Mouse (Mus musculus) large intestine, adult 2 months (tissue): ENCODE measurements around the gene Cd63. TPM values are rescaled to one million over a fixed set of nuclear protein-coding genes. Genes with fewer than 3 reads are reported as not detected.

ENCODE experiments used
- DNase-seq: peaks from one replicate; pipeline ENCODE4 v3.0.0-alpha.2; 2012; ENCODE audit warnings: low read depth, low spot score
- WGBS: fragments of 180-500 bp; shearing (Covaris S2); methylation state at CpG from one replicate; pipeline ENCODE4 v1.1.7; 2018; 5-methylcytosine and 5-hydroxymethylcytosine counted together
- polyA plus RNA-seq: library from polyadenylated mRNA; depleted of rRNA; stranded (reverse); fragments of >200 nt; gene quantifications from 2 replicates; pipeline ENCODE4 v1.2.3, GENCODE M21; 2012

Cd63 gene
- polyA plus RNA-seq, 1 experiment: 137 TPM

DNA sequence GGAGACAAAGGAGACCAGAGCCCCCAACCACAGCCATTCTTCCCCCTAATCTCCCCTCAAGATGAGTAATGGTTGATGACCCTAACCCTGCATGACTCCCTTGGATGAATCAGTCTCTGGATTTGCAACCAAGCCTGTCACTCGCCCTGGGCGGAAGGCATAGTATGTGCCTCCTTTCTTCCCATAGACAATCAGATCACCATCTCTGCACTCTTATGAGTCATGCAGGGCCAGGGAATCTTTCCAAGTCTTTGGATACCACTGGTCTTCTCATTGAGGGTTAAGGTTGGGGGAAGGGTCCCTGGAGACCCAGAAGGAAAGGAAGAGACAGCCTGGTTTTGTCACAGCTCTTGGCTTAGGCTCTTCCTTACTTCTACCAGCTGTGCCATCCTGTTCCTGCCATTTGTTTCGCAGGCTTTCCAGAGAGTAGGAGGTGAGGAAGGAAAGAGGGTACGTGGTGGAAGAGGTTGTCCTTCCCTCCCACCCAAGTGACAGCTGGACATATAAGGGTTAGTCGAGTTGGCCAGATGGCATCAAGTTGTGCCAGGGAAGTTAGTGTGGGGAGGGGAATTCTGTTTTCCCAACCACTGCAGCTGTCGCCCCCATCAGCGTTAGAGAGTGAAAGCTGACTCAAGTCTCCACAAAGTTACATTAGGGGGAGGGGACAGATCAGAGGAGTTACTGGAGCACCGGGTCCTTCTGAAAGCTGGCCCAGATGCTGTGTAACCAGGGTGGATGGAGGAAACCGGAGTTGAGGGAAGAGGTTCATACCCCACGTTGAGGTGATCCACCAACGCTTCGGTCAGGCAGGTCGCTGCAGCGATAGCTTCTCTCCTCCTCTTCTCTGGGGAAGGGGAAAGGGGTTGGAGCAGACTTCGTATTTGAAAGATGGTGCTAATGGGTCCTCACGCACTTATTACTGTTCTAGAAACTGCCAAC is 21.4 kb downstream of the Cd63 start:
- 61% methylated on average over 16 of the region's 16 CpGs for WGBS
- no peak for DNase-seq

DNA sequence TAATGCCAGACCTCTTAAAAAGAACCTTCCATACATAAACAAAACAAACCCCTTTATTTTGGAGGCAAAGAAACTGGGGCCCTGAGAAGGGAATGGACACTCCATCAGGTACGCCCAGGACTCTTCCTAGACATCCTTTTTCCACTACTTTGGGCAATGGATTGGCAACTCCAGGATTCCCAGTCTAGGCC is 21.9 kb downstream of the Cd63 start, which contains the start of gene Rdh5:
TSS of gene Rdh5 (minus strand) at position 67 of the 191 bp plus-strand sequence.
- no peak for DNase-seq
- WGBS: 14% methylated on average over 1 of the region's 1 CpGs

DNA sequence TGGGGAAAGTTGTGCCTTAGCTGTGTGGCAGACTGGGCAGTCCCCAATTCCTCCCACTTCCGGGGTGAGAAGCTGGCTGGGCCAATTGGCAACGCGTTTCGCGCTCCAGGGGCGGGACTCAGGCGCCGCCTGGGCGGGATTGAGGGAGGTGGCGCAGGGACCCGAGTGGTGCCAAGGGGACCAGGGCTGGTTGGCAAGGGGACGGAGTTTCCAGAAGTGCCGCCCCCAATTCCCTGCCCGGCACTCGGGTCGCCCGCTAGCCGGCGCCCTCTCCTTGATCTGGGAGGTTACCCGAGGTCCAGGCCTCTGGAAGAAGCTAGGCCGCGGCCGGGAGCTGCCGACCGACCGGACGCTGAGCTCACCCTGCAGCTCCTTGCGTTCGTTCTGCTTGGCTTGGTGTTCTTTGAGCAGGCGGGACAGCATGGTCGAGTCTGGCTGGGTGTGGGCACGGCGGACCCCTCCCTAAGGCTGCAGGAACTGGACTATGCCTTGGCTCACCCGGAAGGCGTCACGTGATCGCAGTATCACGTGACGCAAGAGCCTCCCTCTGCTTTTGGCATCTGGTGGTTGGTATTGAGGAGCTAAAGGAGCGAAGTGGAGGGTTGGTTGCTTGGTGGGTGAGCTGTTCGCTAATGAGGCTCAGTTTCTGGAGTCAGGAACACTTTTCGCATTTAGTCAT is 22.4 kb downstream of the Cd63 start:
- DNase-seq: peak; percentile 85
- under 1% methylated on average over 42 of the region's 42 CpGs for WGBS

DNA sequence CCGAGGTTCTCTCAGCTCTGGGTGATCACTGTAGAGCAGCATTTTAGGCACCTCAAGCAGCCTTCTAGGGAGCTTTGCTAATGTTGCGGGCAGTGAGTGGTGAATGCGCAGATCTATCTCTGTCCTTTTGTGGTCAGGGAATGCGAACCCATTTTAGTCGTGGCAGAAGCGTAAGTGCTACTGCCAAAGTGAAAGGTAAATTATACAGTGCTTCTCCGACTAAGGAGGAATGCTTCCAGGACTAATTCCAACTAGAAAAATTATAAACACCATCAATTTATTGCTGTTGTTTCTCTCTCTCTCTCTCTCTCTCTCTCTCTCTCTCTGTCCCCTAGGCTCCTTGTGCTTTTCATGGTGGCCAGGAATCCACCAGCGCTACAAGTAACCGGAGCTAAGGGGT is 23.1 kb downstream of the Cd63 start, which contains the start of gene Bloc1s1:
TSS of gene Bloc1s1 (minus strand) at position 101 of the 400 bp plus-strand sequence.
- DNase-seq: no peak
- 42% methylated on average over 9 of the region's 9 CpGs for WGBS

DNA sequence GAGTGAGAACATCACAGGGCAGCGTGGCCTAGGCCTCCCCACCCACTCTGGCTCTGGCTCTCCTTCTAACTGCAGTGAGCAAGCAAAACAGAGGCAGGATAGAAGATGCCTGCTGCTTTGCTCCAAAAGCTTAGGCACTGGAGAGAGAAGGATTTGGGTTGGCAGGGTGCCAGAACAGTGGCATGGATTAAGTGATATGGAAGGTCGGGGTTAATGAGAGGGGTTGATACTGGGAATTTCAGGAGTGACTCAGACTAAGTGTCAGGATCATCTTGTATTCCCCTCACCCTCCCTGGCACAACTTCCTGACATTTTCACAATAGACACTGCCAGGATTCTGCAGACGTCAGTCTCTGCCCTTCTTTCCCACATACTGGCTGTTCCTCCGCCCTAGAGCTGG is 27.6 kb downstream of the Cd63 start:
- 55% methylated on average over 4 of the region's 4 CpGs for WGBS
- no peak for DNase-seq

DNA sequence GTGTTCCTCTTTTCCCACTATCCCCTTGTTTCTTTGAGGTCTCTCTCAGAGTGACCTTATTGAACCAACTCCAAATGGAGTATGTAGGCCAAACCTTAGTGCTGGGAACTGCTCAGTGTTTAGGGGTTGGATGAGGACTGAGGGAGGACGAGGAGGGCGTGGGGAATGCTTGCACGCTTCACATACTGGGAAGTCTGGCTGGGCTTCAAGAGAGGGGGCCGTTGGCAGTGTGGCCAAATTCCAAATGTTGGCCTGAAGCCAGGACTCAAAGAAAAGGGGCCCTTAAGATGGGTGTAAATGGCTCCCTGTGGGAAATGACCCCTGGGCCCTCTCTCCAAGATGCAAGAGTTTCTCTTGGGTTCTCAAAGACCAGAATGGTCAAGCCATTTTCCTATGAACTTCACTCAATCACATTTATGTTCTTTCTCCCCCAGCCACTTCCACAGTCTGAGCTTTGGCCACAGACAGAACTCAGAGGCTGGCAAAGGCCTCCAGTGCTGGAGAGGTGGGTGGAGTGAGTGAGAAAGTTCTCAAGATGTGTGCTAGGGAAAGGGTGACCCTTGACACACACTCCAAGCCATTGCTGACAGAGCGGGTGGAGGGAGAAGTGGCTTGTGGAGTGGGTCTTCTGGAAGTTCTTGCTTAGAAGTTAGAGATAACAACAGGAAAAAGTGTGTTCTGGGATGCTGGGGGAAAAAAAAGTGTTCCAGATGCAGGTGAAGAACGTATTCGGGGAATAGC is 29.0 kb downstream of the Cd63 start:
- WGBS: 72% methylated on average over 7 of the region's 7 CpGs
- no peak for DNase-seq

DNA sequence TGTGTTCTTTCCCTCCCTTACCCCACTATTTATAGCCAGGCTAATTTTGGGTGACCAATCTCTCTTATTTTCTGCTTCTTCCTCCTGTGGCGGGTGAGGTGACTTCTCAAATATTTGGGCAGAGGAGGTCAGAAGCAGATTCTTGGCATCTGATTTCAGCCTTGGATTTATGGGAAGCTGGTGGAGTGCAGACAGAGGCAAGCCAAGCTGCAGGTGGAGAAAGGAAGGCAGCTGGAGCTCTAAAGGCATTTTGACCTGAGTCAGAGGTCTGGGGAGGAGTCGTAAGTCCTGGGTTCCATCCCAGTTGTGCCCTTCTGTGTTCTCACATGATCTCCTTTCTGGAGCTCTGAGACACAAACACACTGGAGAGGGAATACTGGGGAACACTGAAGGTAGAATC is 30.7 kb downstream of the Cd63 start:
- WGBS: 31% methylated on average over 2 of the region's 2 CpGs
- no peak for DNase-seq

DNA sequence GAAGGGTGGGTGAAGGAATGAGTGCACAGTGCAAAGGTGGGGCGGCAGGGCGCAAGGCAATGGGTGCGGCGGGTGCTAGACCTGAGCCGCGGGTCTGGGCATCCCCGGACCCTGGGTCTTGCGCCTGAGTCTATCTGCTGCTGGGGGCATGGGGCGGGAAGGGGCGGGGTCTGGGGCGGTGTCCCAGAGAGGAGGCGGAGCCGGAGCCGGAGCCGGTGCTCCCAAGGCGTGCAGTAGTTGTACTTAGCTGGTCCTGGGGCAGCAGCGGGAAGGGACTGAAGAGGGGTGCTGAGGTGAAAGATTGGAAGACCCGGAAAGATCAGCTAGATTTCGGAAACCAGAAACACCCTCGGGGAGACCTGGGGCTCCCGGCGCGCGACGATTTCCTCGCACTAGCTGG is 32.8 kb downstream of the Cd63 start, which contains the start of gene Itga7:
TSS of gene Itga7 (plus strand) at position 245 of the 400 bp plus-strand sequence.
- 1% methylated on average over 26 of the region's 26 CpGs for WGBS
- no peak for DNase-seq

DNA sequence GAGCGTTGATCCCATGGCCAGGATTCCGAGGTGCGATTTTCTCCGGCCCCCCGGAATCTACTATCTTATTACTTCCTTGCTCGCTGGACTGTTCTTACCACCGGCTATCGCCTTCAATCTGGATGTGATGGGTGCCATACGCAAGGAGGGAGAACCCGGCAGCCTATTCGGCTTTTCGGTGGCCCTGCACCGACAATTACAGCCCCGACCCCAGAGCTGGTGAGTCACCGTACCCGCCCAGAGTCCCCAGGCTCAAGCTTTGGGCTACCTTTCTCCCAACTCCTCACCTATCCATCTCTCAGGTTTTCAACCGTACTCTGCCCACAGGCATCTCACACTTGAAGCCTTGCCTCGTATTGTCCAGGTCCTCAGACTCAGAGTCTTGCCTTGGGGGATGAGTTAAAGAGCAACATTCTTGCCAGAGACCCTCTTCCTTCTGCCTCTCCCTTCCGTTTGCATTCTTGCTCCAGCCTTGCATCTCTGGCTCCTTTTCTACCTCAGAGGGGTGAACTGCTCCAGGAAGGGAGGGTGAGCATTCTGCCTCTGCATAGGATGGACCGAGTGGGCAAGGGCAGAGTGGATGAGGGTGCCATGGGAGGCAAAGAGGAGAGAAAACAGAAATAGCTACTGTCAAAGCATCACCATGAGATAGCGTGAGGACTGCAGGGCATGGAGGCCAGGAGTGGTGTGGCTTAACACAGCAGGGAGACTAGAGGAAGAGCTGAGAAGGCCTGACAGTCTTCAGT is 33.4 kb downstream of the Cd63 start:
- DNase-seq: no peak
- 4% methylated on average over 21 of the region's 21 CpGs for WGBS

DNA sequence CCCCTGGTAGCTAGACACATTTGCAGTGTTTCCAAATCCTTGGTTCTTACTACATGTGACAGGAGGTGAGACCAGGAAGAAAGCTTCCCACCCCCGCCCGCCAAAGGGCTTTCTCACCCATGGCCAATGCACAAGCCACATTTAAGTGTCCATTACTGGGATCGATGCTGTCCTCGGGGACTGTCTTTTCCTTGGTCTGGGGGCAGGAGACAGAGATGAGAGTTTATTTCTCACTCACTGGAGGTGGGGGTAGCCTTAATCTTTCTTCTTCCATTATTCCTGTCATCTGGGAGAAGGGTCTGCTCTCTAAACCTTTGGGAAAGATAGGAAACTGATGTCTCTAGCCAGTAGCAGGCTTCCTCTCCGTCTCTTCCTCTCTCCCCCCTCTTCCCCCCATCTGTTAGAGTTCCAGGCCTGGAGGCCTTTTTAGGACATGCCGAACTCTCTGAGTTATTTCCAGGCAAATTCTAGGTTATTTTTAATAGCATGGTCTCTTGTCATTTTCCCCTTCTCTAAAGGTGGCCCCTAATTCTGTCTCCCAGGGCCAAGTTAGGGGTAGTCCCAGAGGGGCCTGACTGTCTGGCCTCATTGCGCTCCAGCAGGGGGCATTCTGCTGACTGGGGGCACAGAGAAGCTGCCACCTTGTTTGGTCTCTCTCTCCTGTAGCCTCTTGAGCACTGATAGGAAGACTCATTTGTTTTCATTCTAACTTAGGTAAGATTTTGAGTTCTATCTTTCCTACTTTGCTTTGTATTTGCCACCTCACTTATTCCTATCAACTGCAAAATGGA is 34.4 kb downstream of the Cd63 start:
- 69% methylated on average over 7 of the region's 7 CpGs for WGBS
- DNase-seq: no peak

DNA sequence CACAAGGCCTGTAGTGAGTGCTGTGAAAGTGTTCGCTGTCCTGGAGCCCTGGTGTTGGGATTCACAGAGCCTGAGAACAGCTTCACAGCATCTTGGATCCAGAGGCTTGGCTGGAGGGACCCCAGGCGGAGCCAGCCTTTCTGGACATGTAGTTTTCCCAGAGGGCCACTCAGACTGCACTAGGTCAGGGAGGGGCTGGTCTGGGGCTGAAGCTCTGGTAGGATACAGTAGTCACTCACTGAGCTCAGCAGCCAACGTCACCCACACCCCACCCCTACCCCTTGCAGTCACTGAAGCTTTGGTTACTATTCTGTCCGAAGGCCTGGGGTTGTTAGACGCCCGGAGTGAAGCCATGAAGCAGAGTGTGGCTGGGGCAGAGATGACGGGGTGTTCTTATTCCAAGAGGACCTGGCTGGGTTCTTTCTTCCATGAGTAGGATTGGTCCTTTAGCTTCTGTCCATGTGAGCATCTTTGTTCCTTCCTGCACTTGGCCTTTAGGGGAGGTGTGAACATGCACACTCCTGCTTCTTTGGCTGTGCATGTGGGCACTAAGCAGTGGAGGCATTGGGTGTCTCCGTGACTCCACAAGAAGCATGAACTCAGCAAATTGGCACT is 35.1 kb downstream of the Cd63 start:
- no peak for DNase-seq
- WGBS: 73% methylated on average over 8 of the region's 8 CpGs

DNA sequence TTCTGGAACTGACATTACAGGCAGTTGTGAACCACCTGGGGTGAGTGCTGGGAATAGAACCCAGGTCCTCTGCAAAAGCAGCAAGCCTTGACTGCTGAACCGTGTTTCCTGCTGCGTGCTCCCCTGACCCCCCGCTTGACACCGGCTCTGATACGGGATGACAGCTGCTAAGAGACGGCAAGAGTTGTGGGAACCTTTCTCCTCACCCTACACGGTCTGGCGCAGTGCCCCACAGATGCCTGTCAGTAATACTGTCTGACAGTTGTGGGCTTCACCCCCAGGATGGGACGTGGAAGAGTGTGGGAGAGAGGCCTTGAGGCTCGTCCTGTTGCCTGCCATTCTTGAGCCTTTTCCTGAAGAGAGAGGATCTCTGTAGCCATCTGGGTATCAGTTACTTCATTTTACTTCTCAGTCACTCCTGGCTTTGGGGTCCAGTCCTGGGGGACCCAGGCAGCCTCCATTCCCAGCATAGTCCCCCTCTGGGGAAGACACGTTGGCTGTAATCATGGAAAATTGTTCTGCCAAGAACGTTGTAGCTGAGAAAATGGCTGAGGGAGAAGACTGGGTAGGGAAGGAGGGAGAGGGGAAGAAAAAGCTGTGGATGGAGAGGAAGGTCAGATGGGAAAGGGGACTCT is 37.1 kb downstream of the Cd63 start:
- WGBS: 77% methylated on average over 12 of the region's 12 CpGs

DNA sequence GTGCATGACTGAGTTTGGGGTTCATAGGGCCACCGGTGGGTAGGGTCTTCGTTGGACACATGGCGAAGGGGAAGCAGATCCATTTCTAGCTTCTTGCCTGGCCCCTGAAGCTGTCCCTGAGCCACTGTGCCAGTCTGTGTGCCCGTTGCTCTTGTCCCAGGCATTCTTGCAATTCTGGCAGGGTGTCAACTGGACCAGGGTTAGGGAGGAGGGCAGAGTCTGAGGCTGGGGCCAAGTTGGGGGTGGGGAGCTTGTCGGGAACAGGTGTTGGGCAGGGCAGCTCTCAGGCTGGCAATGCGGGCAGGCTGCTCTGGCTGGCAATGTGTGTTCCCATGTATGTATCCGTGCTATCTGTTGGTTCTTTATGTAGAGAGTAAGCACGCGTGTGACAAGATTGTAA is 37.7 kb downstream of the Cd63 start:
- 29% methylated on average over 9 of the region's 9 CpGs for WGBS
- peak; percentile 87 for DNase-seq

More for the DNA sequence above, 37.1 kb downstream of the Cd63 start:
- DNase-seq: no peak

DNA sequence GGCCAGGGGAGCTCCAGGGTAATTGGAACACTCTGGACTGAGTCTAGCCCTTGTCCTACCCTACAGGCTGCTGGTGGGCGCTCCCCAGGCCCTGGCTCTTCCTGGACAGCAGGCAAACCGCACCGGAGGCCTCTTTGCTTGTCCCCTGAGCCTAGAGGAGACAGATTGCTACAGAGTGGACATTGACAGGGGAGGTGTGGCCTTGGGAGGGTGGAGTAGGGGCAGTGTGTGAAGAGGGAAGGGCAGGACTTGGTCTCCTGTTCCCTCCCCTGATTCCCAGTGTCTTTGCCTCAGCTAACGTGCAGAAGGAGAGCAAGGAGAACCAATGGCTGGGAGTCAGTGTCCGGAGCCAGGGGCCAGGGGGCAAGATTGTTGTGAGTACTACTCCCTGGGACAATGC is 38.2 kb downstream of the Cd63 start:
- 23% methylated on average over 5 of the region's 5 CpGs for WGBS
- peak; percentile 53 for DNase-seq

DNA sequence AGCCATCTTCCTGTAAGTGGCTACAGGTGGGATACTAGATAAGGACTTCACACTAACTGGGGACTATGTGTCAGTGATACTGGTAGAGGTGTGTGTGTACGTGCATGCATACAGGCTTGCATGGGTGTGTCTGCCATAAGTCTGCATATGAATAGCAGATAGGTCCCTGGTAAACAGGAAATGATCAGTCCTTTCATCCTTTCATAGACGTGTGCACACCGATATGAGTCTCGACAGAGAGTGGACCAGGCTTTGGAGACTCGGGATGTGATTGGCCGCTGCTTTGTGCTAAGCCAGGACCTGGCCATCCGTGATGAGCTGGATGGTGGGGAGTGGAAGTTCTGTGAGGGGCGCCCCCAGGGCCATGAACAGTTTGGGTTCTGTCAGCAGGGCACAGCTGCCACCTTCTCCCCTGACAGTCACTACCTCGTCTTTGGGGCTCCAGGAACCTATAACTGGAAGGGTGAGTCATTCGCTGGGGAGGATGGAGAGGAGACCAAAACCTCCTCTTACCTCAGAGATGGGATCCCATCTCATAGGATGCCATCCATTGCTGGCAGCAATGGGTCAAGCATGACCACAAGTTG is 39.8 kb downstream of the Cd63 start:
- 71% methylated on average over 10 of the region's 10 CpGs for WGBS

DNA sequence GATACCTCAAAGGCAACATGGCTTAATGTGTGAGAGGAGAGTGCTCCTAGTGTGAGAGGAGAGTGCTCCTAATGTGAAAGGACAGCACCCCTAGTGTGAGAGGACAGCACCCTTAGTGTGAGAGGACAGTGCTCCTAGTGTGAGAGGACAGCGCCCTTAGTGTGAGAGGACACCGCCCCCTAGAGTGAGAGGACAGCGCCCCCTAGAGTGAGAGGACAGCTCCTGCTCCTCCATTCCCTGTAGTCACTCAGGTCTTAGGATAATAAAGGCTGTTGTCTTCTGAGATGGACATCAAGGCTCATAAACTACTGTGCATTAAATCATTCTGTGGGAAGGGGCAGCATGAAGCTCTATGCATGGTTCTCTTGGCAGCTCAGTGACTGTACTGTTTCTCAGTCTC is 44.9 kb downstream of the Cd63 start:
- 18% methylated on average over 3 of the region's 3 CpGs for WGBS
- DNase-seq: no peak

More for the DNA sequence above, 39.8 kb downstream of the Cd63 start:
- DNase-seq: no peak

DNA sequence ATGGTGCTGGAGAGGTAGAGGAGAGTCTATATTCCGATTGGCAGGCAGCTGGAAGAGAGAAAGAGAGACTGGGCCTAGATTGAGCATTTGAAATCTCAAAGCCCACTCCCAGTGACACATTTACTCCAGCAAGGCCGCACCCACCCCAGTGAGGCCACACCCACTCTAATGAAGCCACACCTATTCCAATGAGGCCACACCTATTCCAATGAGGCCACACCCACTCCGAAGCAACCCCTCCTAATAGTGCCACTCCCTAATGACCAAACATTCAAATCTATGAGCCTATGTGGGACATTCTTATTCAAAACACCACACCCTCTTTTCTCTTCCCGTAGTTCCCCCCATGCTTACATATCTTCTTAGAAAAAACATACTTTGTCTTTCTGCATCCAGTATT is 46.7 kb downstream of the Cd63 start:
- whole genome bisulfite sequencing: 85% methylated on average over 4 of the region's 4 CpGs
- DNase-seq: no peak
